ENCODE assay signal across 7 mouse cellular contexts in the genomic region with DNA sequence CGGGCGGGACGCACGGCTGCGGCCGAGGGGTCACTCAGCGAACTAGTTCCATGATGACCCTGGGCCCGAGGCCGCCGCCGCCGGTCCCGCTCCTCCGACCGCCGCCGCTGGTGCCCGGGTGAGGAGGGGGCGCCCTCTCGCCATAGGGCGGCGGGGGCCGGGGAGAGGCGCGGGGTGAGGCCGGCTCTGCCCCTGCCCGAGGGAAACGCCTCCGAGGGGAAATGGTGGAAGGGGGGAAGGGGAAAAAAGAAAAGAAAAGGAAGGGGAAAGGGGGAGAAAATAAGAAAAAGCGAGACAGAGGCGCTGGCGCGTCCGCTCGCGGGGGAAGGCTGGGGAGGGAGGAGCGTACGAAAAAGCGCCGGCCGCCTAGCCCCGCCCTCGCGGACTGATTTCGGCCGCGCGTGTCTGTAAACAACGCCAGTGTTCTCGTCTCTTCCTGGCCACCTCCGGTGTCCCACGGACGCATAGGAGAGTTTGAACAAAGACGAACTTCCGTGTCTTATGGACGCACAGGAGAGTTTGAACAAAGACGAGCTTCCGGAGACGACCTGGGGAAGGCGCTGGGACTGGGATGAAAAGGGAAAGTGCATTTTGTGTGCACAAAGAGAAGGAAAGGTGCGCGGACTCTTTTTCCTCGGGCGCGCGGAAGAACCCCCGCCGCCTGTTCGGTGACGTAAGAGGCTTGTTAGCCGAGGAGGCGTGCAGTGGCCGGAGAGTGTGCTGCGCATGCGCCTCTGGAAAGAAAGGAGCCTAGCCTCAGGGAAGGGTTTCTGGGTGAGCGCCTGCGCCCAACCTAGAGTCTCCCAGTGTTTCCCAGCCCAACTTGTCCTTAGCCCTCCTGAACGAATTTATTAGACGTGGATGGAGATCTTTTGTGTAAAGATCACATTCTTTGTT. TPM values are rescaled to one million over a fixed set of nuclear protein-coding genes. Genes with fewer than 3 reads are reported as not detected.
DNase-seq lines count a peak whose midpoint lies in the region; ATAC-seq lines count a peak whose summit lies in the region.

TSS of gene Ccni (minus strand) at position 387 of the 897 bp plus-strand sequence.
TSS of gene 2010109A12Rik (plus strand) at position 410 of the 897 bp plus-strand sequence.

- WGBS in embryonic facial prominence, embryonic 10.5 days = under 1% methylated on average over 79 of the region's 79 CpGs
- WGBS in limb, embryonic 10.5 days = under 1% methylated on average over 79 of the region's 79 CpGs
- WGBS in midbrain, embryonic 13.5 days = under 1% methylated on average over 79 of the region's 79 CpGs

- peak; percentile 75 for ATAC-seq in granulocyte monocyte progenitor cell, adult 5-6 weeks (replicated peaks; ENCODE audit: poor library complexity, severe bottlenecking)
- ATAC-seq in midbrain, embryonic 13.5 days = peak; percentile 97

- H3K4me1 ChIP-seq in embryonic facial prominence, embryonic 10.5 days = peaks cover 31% of the 10 kb centered on the region
- H3K4me1 ChIP-seq in limb, embryonic 10.5 days = peaks cover 21% of the 10 kb centered on the region
- peaks cover 26% of the 10 kb centered on the region for H3K4me1 ChIP-seq in midbrain, embryonic 13.5 days (replicated peaks)

- H3K36me3 ChIP-seq in embryonic facial prominence, embryonic 10.5 days (replicated peaks) = peaks cover 10% of the 10 kb centered on the region
- peaks cover 9% of the 10 kb centered on the region for H3K36me3 ChIP-seq in limb, embryonic 10.5 days
- peaks cover 3% of the 10 kb centered on the region; the same call in 1 of the 2 replicates for H3K36me3 ChIP-seq in midbrain, embryonic 13.5 days

- H3K9me3 ChIP-seq in embryonic facial prominence, embryonic 10.5 days = no peaks in the 10 kb centered on the region
- no peaks in the 10 kb centered on the region for H3K9me3 ChIP-seq in limb, embryonic 10.5 days (replicated peaks)
- no peaks in the 10 kb centered on the region for H3K9me3 ChIP-seq in midbrain, embryonic 13.5 days

- peak within 1 kb of the TSS; percentile 84 for H3K4me2 ChIP-seq in midbrain, embryonic 13.5 days (replicated peaks)

- H3K9ac ChIP-seq in midbrain, embryonic 13.5 days (replicated peaks) = peak within 1 kb of the TSS; percentile 97

- no peaks in the 10 kb centered on the region for H3K27me3 ChIP-seq in embryonic facial prominence, embryonic 10.5 days (replicated peaks; ENCODE audit: low read depth, poor library complexity, severe bottlenecking)
- H3K27me3 ChIP-seq in limb, embryonic 10.5 days (ENCODE audit: low read depth, poor library complexity, severe bottlenecking) = no peaks in the 10 kb centered on the region
- H3K27me3 ChIP-seq in midbrain, embryonic 13.5 days = no peaks in the 10 kb centered on the region

- peak within 1 kb of the TSS; percentile 95 for H3K4me3 ChIP-seq in embryonic facial prominence, embryonic 10.5 days
- peak within 1 kb of the TSS; percentile 88 for H3K4me3 ChIP-seq in limb, embryonic 10.5 days
- peak within 1 kb of the TSS; percentile 95 for H3K4me3 ChIP-seq in midbrain, embryonic 13.5 days (replicated peaks)

- peak within 1 kb of the TSS; percentile 98 for H3K27ac ChIP-seq in embryonic facial prominence, embryonic 10.5 days (replicated peaks)
- H3K27ac ChIP-seq in limb, embryonic 10.5 days = peak within 1 kb of the TSS; percentile 98
- peak within 1 kb of the TSS; percentile 93 for H3K27ac ChIP-seq in midbrain, embryonic 13.5 days

- DNase-seq in adrenal gland, postnatal 10 days = peak; percentile 96
- DNase-seq in embryonic facial prominence, embryonic 10.5 days (ENCODE audit: low spot score) = peak; percentile 95
- peak; percentile 94 for DNase-seq in kidney, adult 11 months
- DNase-seq in limb, embryonic 10.5 days (ENCODE audit: low spot score) = peak; percentile 96
- DNase-seq in spleen, adult 12 weeks (ENCODE audit: low spot score) = peak; percentile 94

RNA-seq across cellular contexts. Expression of gene Ccni, which starts in this region (rescaled TPM):
- 100 to 1,000 TPM; 239 to 254 TPM for total RNA-seq in adrenal gland, postnatal 10 days (2021)
- 115 and 119 TPM in 2 replicates for polyA plus RNA-seq in embryonic facial prominence, embryonic 10.5 days (2016; fragmentation: Nextera tagmentation; extraction: Ambion mirVana)
- 143 and 144 TPM in 2 replicates for total RNA-seq in granulocyte monocyte progenitor cell, adult 5-6 weeks (2014; fragmentation: Nextera tagmentation)
- 139 and 145 TPM in 2 replicates for total RNA-seq in granulocyte monocyte progenitor cell, adult 5-6 weeks (2017)
- polyA plus RNA-seq in limb, embryonic 10.5 days (2016; fragmentation: Nextera tagmentation; extraction: Ambion mirVana) = 96.3 and 121 TPM in 2 replicates
- polyA plus RNA-seq in midbrain, embryonic 13.5 days (2015; fragmentation: Nextera tagmentation; extraction: Ambion mirVana) = 143 and 152 TPM in 2 replicates

RNA-seq across cellular contexts. Expression of gene 2010109A12Rik, which starts in this region (rescaled TPM):
- total RNA-seq in adrenal gland, postnatal 10 days (2021) = 1 to 10 TPM in 1 of 2 experiments, under 1 TPM in 1; 0.60 to 2.0 TPM
- 1.3 and 1.8 TPM in 2 replicates for polyA plus RNA-seq in embryonic facial prominence, embryonic 10.5 days (2016; fragmentation: Nextera tagmentation; extraction: Ambion mirVana)
- total RNA-seq in granulocyte monocyte progenitor cell, adult 5-6 weeks (2014; fragmentation: Nextera tagmentation) = not detected in 2 replicates
- total RNA-seq in granulocyte monocyte progenitor cell, adult 5-6 weeks (2017) = 2.3 and 4.7 TPM in 2 replicates
- polyA plus RNA-seq in limb, embryonic 10.5 days (2016; fragmentation: Nextera tagmentation; extraction: Ambion mirVana) = 1.8 and 2.2 TPM in 2 replicates
- polyA plus RNA-seq in midbrain, embryonic 13.5 days (2015; fragmentation: Nextera tagmentation; extraction: Ambion mirVana) = 2.4 and 3.5 TPM in 2 replicates

Comparison
In these comparisons a context has a peak if more than half of its experiments do, and no peak if none do; other contexts are left out.
1. Peak in every context shown above with its lines: DNase-seq, ATAC-seq, H3K4me3 ChIP-seq and H3K27ac ChIP-seq.